Mouse (Mus musculus) retina, postnatal 1 day (tissue): ENCODE results near the gene Psmd7.
"Not testable (repeated sequence)": the region's sequence is repeated elsewhere in the genome, so short reads cannot be mapped to it uniquely, and the experiment has no call there.

Source experiments
- DNase-seq: peaks from one replicate; pipeline ENCODE4 v3.0.0-alpha.2; 2012

The Psmd7 gene

GRCm38 (mm10) chr8:107587995-107588780, at the start of gene Psmd7:
Gene Psmd7, minus strand, starts transcription at chr8:107588464.
- peak; percentile 97 for DNase-seq

- DNase-seq, result no peak
These were observed 45.5 kb upstream of the Psmd7 start for GRCm38 (mm10) chr8:107633734-107634133.

GRCm38 (mm10) chr8:107629701-107630100, 41.4 kb upstream of the Psmd7 start:
- no peak for DNase-seq

- DNase-seq, result no peak
These were observed 40.4 kb upstream of the Psmd7 start for GRCm38 (mm10) chr8:107628501-107629149.

GRCm38 (mm10) chr8:107627881-107628280, 39.6 kb upstream of the Psmd7 start:
- no peak for DNase-seq

- DNase-seq, result not testable (repeated sequence)
These were observed 36.0 kb upstream of the Psmd7 start for GRCm38 (mm10) chr8:107624301-107624700.

GRCm38 (mm10) chr8:107621930-107622623, 33.8 kb upstream of the Psmd7 start:
- no peak for DNase-seq

GRCm38 (mm10) chr8:107621136-107621535, 32.9 kb upstream of the Psmd7 start:
- DNase-seq, result peak; percentile 43

GRCm38 (mm10) chr8:107618499-107618898, 30.2 kb upstream of the Psmd7 start:
- no peak for DNase-seq

- no peak for DNase-seq
These were observed 25.1 kb upstream of the Psmd7 start for GRCm38 (mm10) chr8:107613411-107613810.

- DNase-seq, result no peak
These were observed 22.6 kb upstream of the Psmd7 start for GRCm38 (mm10) chr8:107610845-107611244.

- no peak for DNase-seq
These were observed 20.5 kb upstream of the Psmd7 start for GRCm38 (mm10) chr8:107608751-107609150.

- peak; percentile 77 for DNase-seq
These were observed 14.8 kb upstream of the Psmd7 start for GRCm38 (mm10) chr8:107603026-107603425.

- no peak for DNase-seq
These were observed 11.4 kb upstream of the Psmd7 start for GRCm38 (mm10) chr8:107599691-107600090.

GRCm38 (mm10) chr8:107597731-107598130, 9.5 kb upstream of the Psmd7 start:
- no peak for DNase-seq

GRCm38 (mm10) chr8:107594817-107595216, 6.6 kb upstream of the Psmd7 start:
- peak; percentile 33 for DNase-seq

GRCm38 (mm10) chr8:107593967-107594729, 5.9 kb upstream of the Psmd7 start:
- DNase-seq, result no peak

GRCm38 (mm10) chr8:107587429-107587994, 752 bp downstream of the Psmd7 start:
- no peak for DNase-seq

GRCm38 (mm10) chr8:107582136-107582535, 6.1 kb downstream of the Psmd7 start:
- no peak for DNase-seq

- DNase-seq, result no peak
These were observed 6.7 kb downstream of the Psmd7 start for GRCm38 (mm10) chr8:107581536-107581935.

- no peak for DNase-seq
These were observed 7.4 kb downstream of the Psmd7 start for GRCm38 (mm10) chr8:107580879-107581278.

GRCm38 (mm10) chr8:107578541-107578940, 9.7 kb downstream of the Psmd7 start:
- no peak for DNase-seq

GRCm38 (mm10) chr8:107578132-107578531, 10.1 kb downstream of the Psmd7 start:
- DNase-seq, result no peak
